Mouse (Mus musculus): Measurements from ENCODE around the gene Gm10058.
"Not testable (repeated sequence)": the region's sequence is repeated elsewhere in the genome, so short reads cannot be mapped to it uniquely, and the experiment has no call there.

Gm10058 gene

DNA sequence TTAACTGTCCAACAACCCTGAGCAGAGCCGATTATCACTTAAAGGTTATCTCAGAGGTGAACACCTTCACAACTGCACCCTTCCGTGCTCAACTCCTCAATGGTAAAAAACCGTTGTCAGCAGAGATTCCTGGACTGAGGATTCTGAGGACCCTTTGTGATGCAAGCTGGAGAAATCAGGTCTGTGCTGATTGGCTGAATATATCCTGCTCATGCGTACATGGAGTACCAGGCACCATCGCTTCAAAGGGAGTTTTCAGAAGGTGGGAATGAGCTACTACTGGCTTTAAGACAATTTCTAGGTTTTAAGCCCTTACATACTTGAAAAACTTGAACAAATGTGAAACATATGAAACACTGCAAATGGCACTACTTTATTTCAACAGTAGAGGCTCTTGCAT lies at the start of gene Gm10058:
Gm10058 (minus strand) TSS at position 101 of the 400 bp plus-strand sequence.
- DNase-seq (ENCODE audit: low read depth), result not testable (repeated sequence)

Measured in 416B (cell line).